Mouse (Mus musculus) sigmoid colon, adult 10 weeks (tissue): ENCODE measurements around the gene Actl6a. TPM values are rescaled to one million over a fixed set of nuclear protein-coding genes. Genes with fewer than 3 reads are reported as not detected.

Experiments
- polyA plus RNA-seq: library from polyadenylated mRNA; stranded (reverse); fragments of 350-450 nt; fragmentation: Illumina TruSeq; extraction: RNeasy Lipid Tissue Mini Kit (QIAGEN cat#74804); gene quantifications from one replicate; pipeline ENCODE4 v1.2.3, GENCODE M21; 2014; ENCODE audit warnings: low read depth, low replicate concordance

The Actl6a gene
- polyA plus RNA-seq: 36.1 TPM

DNA sequence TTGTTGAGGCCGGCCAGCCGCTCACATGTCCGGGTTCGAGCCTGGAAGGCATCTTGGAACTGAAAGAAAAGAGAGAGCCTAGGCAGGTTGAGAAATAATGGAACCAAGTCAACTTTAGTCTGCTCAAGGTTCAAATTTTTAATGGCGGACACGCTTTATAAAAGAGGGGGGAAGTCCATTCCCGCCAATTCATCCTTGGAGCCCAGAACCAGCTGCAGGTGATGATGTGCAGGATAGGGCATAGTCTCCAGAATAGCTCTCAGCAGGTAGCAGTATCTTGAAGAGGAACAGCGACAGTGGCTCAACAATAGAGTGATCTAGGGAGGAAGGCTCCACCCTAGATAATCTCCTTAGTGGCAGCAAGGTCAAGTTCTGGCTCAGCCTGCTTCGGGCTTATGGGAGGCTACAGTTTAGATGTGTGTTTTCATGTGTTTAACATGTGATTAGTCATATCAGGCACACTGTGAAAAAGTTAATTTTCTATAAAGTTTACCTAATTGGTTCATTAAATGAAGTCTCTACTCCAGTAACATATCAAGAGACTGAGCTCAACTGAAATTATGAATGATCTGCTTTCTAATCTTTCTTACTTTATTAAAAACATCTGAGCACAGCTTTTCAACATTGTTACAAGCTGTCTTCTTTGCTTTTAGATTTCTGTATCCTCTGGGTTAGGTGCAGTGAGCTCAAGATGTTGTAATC, at the start of gene Actl6a:
TSS of gene Actl6a (plus strand) at position 652 of the 702 bp plus-strand sequence.

GRCm38 (mm10) chr3:32736244-32737171, 30.4 kb downstream of the Actl6a start, which contains the start of gene Ndufb5:
Gene Ndufb5 (plus strand): TSS chr3:32736990.

GRCm38 (mm10) chr3:32737172-32737655, 31.1 kb downstream of the Actl6a start, which contains the start of gene Mrpl47:
Gene Mrpl47 (minus strand): TSS chr3:32737605.

Other genes starting within 250 kb of the Actl6a start
- gene Kcnmb3, start 214.1 kb upstream of the Actl6a start, polyA plus RNA-seq: not detected
- 103 TPM for gene Zfp639, start 196.0 kb upstream of the Actl6a start, polyA plus RNA-seq
- gene Mfn1, start 176.8 kb upstream of the Actl6a start, polyA plus RNA-seq: 434 TPM
- gene Gnb4, start 89.7 kb upstream of the Actl6a start, polyA plus RNA-seq: 19.8 TPM
- gene Ndufb5, start 30.7 kb downstream of the Actl6a start, polyA plus RNA-seq: 389 TPM
- gene Mrpl47, start 31.3 kb downstream of the Actl6a start, polyA plus RNA-seq: 48.4 TPM
- 1.2 TPM for gene Usp13, start 111.2 kb downstream of the Actl6a start, polyA plus RNA-seq